Mouse (Mus musculus) liver, postnatal 0 days (tissue): Measurements from ENCODE around the gene Fam192a.

Experiments used
- CTCF ChIP-seq: sonication (generic); IDR thresholded peaks from 2 replicates; pipeline ENCODE4 v1.5.1; 2016; ENCODE audit warnings: antibody characterized with exemption, low read depth
- EP300 ChIP-seq: IDR thresholded peaks from 2 replicates; pipeline ENCODE4 v1.6.1; 2016; ENCODE audit warnings: antibody characterized with exemption, low read depth, mild to moderate bottlenecking

GRCm38 (mm10) chr8:94574159-94574907 is 27.5 kb downstream of the Fam192a start:
- TF ChIP-seq CTCF (no peak), EP300 (no peak)
